Mouse (Mus musculus) heart, adult 8-10 months (tissue): ENCODE data around the gene Dcaf8. TPM values are rescaled to one million over a fixed set of nuclear protein-coding genes. Genes with fewer than 3 reads are reported as not detected.
"Not testable (repeated sequence)": the region's sequence is repeated elsewhere in the genome, so short reads cannot be mapped to it uniquely, and the experiment has no call there.

Source experiments
- DNase-seq: peaks from one replicate; pipeline ENCODE4 v3.0.0; 2022; ENCODE audit warnings: low spot score
- total RNA-seq, 4 experiments: library from RNA; stranded (reverse); gene quantifications; 2 replicates each; pipeline ENCODE4 v1.2.4; 2022

Gene Dcaf8
- total RNA-seq, 4 experiments from 2014 or later: 120 to 132 (median 125) TPM

DNA sequence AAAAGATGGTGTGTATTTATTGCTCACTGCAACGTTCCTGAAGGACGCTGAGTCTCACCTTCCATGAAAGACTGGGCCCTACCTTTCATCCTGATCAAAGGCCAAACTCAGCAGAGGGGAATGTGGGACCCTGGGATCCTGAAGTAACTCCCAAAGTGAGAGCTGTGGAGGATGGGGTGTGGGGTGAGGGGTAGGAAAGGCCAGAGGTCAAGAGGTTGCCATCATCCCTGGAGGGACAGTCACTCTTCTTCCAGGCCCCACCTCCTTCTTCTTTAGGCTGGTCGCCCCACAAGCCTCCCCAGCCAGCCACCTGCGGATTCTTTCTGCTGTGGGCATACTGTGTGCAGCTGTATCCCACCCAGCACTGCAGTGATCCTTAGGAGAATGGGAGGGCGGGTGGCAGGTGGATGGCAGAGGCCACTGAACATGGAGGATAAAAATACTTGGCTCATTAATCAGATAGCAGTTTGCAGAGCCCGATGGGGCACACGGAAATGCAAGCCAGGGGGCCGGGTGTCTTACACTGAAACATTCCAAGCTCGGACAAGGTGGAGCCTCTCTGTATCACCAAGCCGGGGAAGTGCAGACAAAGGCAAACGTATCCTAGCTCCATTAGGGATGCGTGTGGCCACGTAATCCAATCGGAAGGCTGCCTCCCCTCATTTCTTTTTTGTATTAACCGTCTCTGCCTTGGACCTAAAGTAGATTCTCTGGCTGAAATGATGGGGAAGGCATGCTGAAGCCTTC lies 70.5 kb downstream of the Dcaf8 start:
- DNase-seq: no peak

DNA sequence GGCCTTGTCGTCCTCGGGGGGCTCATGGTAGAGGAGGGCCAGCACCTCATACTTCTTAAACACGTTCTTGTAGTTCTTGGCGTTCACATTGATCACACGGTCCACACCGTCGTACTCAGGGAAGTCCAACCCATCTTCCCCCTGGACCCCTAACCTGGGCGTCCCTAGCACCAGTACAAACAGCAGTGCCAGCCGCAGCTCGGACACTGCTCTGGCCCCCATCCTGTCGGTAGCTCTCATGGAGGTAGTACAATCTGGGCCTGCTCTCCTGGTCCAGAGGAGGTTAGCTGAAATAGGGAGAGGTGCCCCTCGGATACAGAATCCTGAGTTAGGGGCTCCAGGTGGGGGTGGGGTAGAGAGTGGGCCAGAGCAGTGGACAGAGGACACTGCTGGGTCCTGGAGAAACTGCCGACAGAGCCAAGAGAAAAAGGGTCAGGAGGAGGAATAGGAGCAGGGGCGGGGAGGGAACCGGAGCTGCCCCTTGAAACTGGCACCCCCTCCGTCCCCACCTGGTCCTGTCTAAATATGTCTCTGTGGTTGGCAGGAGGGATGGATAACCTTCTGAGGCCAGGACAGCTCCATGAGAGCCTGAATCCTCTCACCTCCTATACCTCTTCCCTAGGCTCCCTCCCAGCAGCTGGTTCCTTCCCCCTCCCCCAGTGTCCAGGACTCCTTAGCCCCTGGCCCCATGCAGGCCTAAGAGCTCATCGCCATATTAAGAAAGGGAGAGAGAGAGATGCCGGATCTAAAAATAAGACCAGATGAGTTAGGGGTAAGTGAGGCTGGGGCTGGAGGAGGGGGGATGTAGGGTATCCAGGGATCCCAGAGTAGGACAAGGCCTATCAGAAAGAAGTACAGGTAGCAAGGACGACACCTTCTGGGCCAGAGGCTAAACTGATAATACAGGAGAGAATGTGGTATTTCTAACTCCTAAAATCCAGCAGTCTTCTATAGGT lies 71.8 kb downstream of the Dcaf8 start, which contains the start of gene Casq1:
Gene Casq1 (minus strand): TSS at position 418 of the 956 bp plus-strand sequence.
- no peak for DNase-seq

DNA sequence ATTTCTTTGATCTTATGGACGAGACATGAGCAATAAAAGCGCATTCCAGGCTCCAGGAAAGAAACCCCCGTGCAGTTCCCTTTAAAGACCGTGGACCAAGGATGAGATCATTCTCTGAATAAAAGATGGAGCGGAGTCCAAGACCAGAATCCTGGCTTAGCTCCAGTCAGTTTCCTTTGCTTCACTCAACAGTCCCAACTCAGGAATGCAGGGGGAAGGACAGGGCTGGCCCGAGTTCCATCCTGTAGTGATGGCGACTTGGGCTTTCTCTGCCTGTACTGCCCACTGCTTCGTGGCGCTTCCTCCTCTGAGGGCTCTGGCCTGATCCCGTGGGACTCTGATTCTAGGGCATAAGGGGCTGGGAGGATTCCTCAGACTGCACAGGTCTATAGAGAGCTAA lies 72.5 kb downstream of the Dcaf8 start:
- peak; percentile 93 for DNase-seq

DNA sequence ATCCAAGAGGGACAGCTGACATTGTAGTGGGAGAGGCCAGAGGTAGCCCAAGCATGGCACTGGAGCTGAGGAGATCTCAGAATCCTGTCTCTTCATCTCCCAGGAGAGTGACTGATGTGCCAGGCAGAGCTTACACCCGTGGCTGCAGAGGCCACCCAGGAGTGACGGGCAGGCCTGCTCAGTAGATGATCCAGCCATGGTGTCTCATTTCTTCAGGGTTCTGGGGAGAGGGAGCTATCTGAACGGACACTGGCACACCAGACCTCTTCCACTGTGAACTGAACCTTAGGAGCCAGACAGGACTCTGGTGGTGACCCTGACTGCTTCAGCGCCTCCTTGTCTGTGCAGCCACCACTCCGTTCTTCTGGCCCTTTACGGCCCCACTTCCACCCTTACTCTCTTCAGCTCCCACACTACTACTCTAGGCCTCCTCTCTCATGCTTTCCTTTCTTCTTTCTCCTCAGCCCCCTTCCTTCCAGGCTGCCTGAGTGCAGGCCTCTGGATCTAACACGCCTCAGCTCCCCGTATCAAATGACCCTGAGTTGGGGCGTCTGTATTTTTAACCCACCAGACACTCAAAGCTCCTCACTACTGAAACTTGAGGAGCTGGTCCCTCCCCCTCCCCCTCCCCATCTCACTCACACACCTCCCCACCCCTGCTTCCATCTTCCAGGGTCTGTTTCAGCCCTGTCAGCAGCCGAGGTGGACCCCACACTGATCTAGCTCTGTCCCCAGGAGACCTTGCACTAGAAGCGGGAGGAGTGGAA lies 73.6 kb downstream of the Dcaf8 start:
- no peak for DNase-seq

DNA sequence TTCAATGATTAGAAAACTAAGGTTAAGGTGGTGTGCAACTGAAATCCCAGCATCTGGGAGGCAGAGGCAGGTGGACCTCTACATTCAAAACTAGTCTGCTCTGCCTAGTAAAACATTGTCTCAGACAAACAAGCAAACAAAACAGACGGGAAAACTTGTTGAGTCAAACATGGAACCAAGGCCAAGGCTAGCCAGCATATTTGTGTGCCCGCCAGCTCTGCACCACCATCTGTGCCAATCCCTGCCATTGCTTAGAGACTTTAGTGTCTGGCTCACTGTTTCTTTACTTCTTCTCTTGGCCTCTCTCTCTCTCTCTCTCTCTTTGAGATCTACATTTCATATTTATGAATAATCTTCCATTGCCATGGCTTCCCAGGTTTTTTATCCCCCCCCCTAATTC lies 80.3 kb downstream of the Dcaf8 start:
- DNase-seq: no peak

DNA sequence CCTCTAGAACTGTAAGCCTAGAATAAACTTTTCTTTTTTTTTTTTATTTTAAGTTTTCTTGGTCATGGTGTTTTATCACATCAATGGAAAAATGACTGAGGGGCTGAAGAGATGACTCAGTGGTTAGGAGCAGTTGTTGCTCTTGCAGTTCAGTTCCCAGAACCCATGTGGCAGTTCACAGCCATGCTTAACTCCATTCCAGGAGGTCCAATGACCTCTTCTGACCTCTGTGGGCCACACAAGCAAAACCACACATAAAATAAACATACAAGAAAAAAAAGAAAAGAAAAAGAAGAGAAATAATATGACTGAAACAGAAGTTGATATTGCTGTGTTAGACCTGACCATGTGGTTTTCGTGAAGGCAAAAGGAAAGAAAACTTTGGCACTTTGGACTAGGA lies 81.3 kb downstream of the Dcaf8 start:
- DNase-seq: no peak

DNA sequence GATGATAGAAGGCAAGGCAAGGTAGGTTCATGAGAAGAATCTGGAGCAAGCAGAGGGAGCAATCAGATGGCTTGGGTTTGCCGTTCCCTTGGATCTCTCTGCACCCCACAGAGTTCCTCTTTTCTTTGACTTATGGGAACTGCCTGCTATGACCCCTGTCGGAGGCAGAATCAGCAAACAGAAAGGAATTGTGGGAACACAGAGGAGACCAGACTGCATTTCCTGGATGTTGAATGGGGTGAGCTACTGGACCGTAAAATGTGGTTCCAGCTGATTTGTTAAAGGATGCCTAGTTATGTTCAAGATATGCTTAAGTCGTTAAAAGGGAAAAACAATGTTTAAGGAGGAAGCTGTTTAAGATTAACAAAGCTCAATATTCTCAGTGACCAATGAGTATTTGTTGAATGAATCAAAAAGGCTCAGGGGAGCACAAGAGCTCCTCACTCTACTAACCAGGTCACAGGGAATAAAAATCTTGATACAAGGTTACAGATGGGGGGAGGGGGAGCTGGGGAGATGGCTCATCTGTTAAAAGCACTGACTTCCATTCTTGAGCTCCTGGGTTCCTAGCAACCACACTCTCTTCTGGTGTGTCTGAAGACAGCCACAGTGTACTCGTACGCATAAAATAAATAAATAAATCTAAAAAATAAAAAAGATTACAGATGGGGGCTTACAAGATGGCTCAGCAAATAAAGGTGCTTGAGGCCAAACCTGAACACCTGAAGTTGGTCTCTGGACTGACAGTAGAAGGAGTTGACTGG lies 93.2 kb downstream of the Dcaf8 start:
- DNase-seq: no peak

DNA sequence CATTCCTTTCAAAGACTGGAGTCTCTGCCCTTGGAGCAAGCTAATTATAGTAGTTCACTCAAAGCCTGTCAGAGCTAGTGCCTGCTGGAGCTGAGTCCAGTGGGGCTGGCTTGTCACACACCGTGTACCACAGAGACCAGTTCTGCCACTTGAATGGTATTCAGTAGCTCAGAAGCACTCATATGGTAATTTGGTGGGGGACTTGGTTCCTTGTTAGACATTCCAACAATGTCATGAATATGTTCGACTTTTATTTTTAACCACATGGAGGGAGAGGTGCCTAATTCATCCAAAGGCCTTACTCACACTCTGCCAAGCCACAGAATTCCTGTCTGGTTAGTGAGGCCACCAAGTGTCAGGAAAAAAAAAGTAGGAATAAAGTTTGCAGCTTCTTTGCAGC lies 94.5 kb downstream of the Dcaf8 start:
- peak; percentile 39 for DNase-seq

DNA sequence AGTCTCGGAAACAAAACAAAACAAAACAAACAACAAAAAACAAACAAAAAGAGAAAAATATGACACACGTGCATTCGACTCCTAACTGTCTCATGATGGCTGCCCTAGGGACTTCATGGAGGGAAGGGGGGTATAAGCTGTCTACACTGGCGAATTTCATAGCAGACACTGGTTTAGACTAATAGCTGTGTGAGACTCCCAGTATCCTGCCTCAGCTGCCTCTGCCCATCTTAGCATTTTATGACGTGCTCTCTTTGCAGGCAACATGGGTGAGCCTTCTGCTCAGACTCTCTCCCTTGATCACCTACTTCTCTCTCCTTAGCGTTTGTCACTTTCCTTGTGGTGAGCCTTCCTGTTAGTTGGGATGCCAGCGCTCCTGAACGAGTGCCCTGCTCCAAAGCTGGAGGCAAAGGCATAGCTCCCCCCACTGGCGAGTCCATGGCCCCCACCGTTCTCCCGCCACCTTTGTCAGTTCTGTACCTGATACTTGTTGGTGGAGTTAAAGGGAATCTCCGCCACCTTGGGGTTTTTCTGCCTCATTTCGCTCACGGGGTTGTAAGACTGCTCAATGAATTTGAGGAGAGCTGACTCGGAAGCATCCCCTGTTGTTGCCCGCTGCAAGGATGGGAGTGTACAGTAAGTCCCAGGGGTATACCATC lies 95.8 kb downstream of the Dcaf8 start:
- peak; percentile 21 for DNase-seq

DNA sequence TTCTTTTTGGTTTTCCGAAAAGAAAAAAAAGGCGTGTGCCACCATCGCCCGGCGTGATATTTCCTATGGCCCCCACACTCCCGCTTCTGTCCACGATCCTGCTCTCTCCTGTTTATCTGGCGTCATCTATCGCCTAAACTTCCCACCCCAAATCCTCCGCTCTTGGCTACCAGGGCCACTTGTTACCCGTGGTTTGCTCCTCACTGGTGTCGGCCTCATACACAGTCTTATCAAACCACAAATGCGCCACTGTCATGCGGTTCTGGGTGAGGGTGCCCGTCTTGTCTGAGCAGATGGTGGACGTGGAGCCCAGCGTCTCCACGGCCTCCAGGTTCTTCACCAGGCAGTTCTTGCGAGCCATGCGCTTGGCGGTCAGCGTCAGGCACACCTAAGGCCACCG lies 96.8 kb downstream of the Dcaf8 start:
- DNase-seq: not testable (repeated sequence)

Other genes starting within 250 kb of the Dcaf8 start
- gene Slamf6, start 230.6 kb upstream of the Dcaf8 start, total RNA-seq: under 1 TPM in 2 of 4 experiments, not detected in 2; 0.19 to 0.46 TPM
- gene Vangl2, start 119.6 kb upstream of the Dcaf8 start, total RNA-seq: 1 to 10 TPM in 2 of 4 experiments, under 1 TPM in 2; 0.86 to 1.7 (median 1.1) TPM
- not detected for gene Nhlh1, start 90.5 kb upstream of the Dcaf8 start, total RNA-seq
- 100 to 1,000 TPM; 103 to 115 (median 113) TPM for gene Copa, start 65.6 kb upstream of the Dcaf8 start, total RNA-seq
- 10 to 100 TPM; 42.1 to 47.9 (median 44.0) TPM for gene Ncstn, start 65.3 kb upstream of the Dcaf8 start, total RNA-seq
- 100 to 1,000 TPM; 108 to 144 (median 125) TPM for gene Pex19, start 21.3 kb upstream of the Dcaf8 start, total RNA-seq
- 10 to 100 TPM; 41.7 to 74.1 (median 60.0) TPM for gene Pea15a, start 58.7 kb downstream of the Dcaf8 start, total RNA-seq
- gene Casq1, start 71.8 kb downstream of the Dcaf8 start, total RNA-seq: 1 to 10 TPM; 2.5 to 6.9 (median 3.7) TPM
- not detected for gene Atp1a4, start 110.3 kb downstream of the Dcaf8 start, total RNA-seq
- 10 to 100 TPM in 3 of 4 experiments, 1 to 10 TPM in 1; 9.8 to 12.2 (median 11.5) TPM for gene Igsf8, start 113.6 kb downstream of the Dcaf8 start, total RNA-seq
- gene Atp1a2, start 150.0 kb downstream of the Dcaf8 start, total RNA-seq: 100 to 1,000 TPM; 457 to 541 (median 497) TPM
- gene Kcnj9, start 181.2 kb downstream of the Dcaf8 start, total RNA-seq: not detected
- under 1 TPM; 0.11 to 0.23 (median 0.16) TPM for gene Kcnj10, start 193.1 kb downstream of the Dcaf8 start, total RNA-seq
- 1 to 10 TPM; 3.1 to 4.2 (median 3.6) TPM for gene Pigm, start 228.5 kb downstream of the Dcaf8 start, total RNA-seq